Mouse (Mus musculus) intestine, embryonic 16.5 days (tissue): ENCODE results near the gene Fhit. TPM values are rescaled to one million over a fixed set of nuclear protein-coding genes. Genes with fewer than 3 reads are reported as not detected.
"Not testable (repeated sequence)": the region's sequence is repeated elsewhere in the genome, so short reads cannot be mapped to it uniquely, and the experiment has no call there.

Source experiments
- ATAC-seq: fragments of 200-750 bp; cut with Nextera tagmentation; 2 replicates; pipeline ENCODE4 v1.8.0; 2017; ENCODE audit warnings: moderate TSS enrichment, moderate library complexity
- H3K27ac ChIP-seq: fragments of 300-500 bp; sonication (generic); 2 replicates; pipeline ENCODE4 v1.5.1; 2014; ENCODE audit warnings: mild to moderate bottlenecking, low read length
- H3K27me3 ChIP-seq: fragments of 300-500 bp; sonication (generic); replicated peaks from 2 replicates; pipeline ENCODE4 v1.6.1; 2014; ENCODE audit warnings: low read length, control low read depth, mixed read lengths; ENCODE audit not compliant: control insufficient read depth, insufficient read depth
- H3K36me3 ChIP-seq: fragments of 300-500 bp; sonication (generic); 2 replicates; pipeline ENCODE4 v1.6.1; 2014; ENCODE audit warnings: low read length, control low read depth; ENCODE audit not compliant: control insufficient read depth, insufficient read depth
- H3K4me1 ChIP-seq: fragments of 300-500 bp; sonication (generic); 2 replicates; pipeline ENCODE4 v1.6.1; 2014; ENCODE audit warnings: low read length, control low read depth, mixed read lengths; ENCODE audit not compliant: control insufficient read depth, insufficient read depth
- H3K4me2 ChIP-seq: fragments of 300-500 bp; sonication (generic); 2 replicates; pipeline ENCODE4 v1.6.1; 2014; ENCODE audit warnings: low read depth, low read length, control low read depth
- H3K4me3 ChIP-seq: fragments of 300-500 bp; sonication (generic); 2 replicates; pipeline ENCODE4 v1.5.1; 2014; ENCODE audit warnings: mild to moderate bottlenecking, low read length
- H3K9ac ChIP-seq: fragments of 300-500 bp; sonication (generic); 2 replicates; pipeline ENCODE4 v1.6.1; 2014; ENCODE audit warnings: low read depth, low read length
- H3K9me3 ChIP-seq: fragments of 300-500 bp; sonication (generic); 2 replicates; pipeline ENCODE4 v1.6.1; 2016; ENCODE audit warnings: low read length, control low read depth; ENCODE audit not compliant: control insufficient read depth
- WGBS: fragments of 180-500 bp; shearing (Covaris S2); extraction: QIAGEN DNeasy Blood & Tissue Kit; methylation state at CpG from one replicate; pipeline ENCODE4 v1.1.7; 2014; 5-methylcytosine and 5-hydroxymethylcytosine counted together
- polyA plus RNA-seq: library from polyadenylated mRNA; unstranded; fragments of >200 nt; fragmentation: Nextera tagmentation; extraction: Ambion mirVana; gene quantifications from 2 replicates; pipeline ENCODE4 v1.2.1, GENCODE M21; 2015

Fhit gene
- polyA plus RNA-seq, 1 experiment from 2014 or later, result 14.7 TPM

GRCm38 (mm10) chr14:11132637-11133474, 29.0 kb downstream of the Fhit start:
- no peak for ATAC-seq
- H3K4me3 ChIP-seq, result no peak overlapping the region
- no peak overlapping the region for H3K27ac ChIP-seq
- H3K9me3 ChIP-seq, result no peaks in the 10 kb centered on the region
- H3K4me1 ChIP-seq, result no peaks in the 10 kb centered on the region
- no peak overlapping the region for H3K4me2 ChIP-seq
- H3K36me3 ChIP-seq, result no peaks in the 10 kb centered on the region
- H3K27me3 ChIP-seq, result no peaks in the 10 kb centered on the region
- 84% methylated on average over 6 of the region's 6 CpGs for WGBS
- H3K9ac ChIP-seq, result no peak overlapping the region

GRCm38 (mm10) chr14:11125096-11125495, 36.7 kb downstream of the Fhit start:
- Histone ChIP-seq H3K4me2 (no peak overlapping the region), H3K27ac (no peak overlapping the region), H3K4me1 (0 out of 2 replicates have a peak, but pooled peaks cover 2% of the 10 kb centered on the region), H3K4me3 (no peak overlapping the region), H3K9me3 (no peaks in the 10 kb centered on the region), H3K9ac (no peak overlapping the region), H3K27me3 (no peaks in the 10 kb centered on the region), H3K36me3 (no peaks in the 10 kb centered on the region)
- 43% methylated on average over 11 of the region's 11 CpGs for WGBS
- no peak for ATAC-seq

GRCm38 (mm10) chr14:11119076-11119475, 42.8 kb downstream of the Fhit start:
- Histone ChIP-seq H3K36me3 (no peaks in the 10 kb centered on the region), H3K9me3 (no peaks in the 10 kb centered on the region), H3K9ac (no peak overlapping the region), H3K27ac (no peak overlapping the region), H3K4me3 (no peak overlapping the region), H3K4me2 (no peak overlapping the region), H3K27me3 (no peaks in the 10 kb centered on the region), H3K4me1 (no peaks in the 10 kb centered on the region)
- no peak for ATAC-seq
- WGBS, result 84% methylated on average over 6 of the region's 6 CpGs

- no peak overlapping the region for H3K4me3 ChIP-seq
- no peaks in the 10 kb centered on the region for H3K4me1 ChIP-seq
- H3K36me3 ChIP-seq, result no peaks in the 10 kb centered on the region
- ATAC-seq, result no peak
- no peak overlapping the region for H3K9ac ChIP-seq
- H3K27ac ChIP-seq, result no peak overlapping the region
- 66% methylated on average over 3 of the region's 3 CpGs for WGBS
- no peaks in the 10 kb centered on the region for H3K9me3 ChIP-seq
- H3K4me2 ChIP-seq, result no peak overlapping the region
- no peaks in the 10 kb centered on the region for H3K27me3 ChIP-seq
Measured at GRCm38 (mm10) chr14:11085596-11085995, 76.2 kb downstream of the Fhit start.

- Histone ChIP-seq H3K9ac (no peak overlapping the region), H3K27ac (no peak overlapping the region), H3K4me3 (no peak overlapping the region), H3K36me3 (no peaks in the 10 kb centered on the region), H3K9me3 (no peaks in the 10 kb centered on the region), H3K27me3 (no peaks in the 10 kb centered on the region), H3K4me1 (no peaks in the 10 kb centered on the region), H3K4me2 (no peak overlapping the region)
- no peak for ATAC-seq
- WGBS, result 58% methylated on average over 3 of the region's 3 CpGs
Measured at GRCm38 (mm10) chr14:11083946-11084345, 77.9 kb downstream of the Fhit start.

GRCm38 (mm10) chr14:11083462-11083861, 78.4 kb downstream of the Fhit start:
- no peak overlapping the region for H3K27ac ChIP-seq
- no peaks in the 10 kb centered on the region for H3K27me3 ChIP-seq
- no peak overlapping the region for H3K9ac ChIP-seq
- H3K4me1 ChIP-seq, result no peaks in the 10 kb centered on the region
- no peak overlapping the region for H3K4me2 ChIP-seq
- H3K9me3 ChIP-seq, result no peaks in the 10 kb centered on the region
- no peak overlapping the region for H3K4me3 ChIP-seq
- no peak for ATAC-seq
- 64% methylated on average over 5 of the region's 5 CpGs for WGBS
- H3K36me3 ChIP-seq, result no peaks in the 10 kb centered on the region

GRCm38 (mm10) chr14:11063594-11063993, 98.2 kb downstream of the Fhit start:
- no peak for ATAC-seq
- no peaks in the 10 kb centered on the region for H3K36me3 ChIP-seq
- 70% methylated on average over 2 of the region's 2 CpGs for WGBS
- H3K4me2 ChIP-seq, result no peak overlapping the region
- H3K27ac ChIP-seq, result no peak overlapping the region
- no peaks in the 10 kb centered on the region for H3K27me3 ChIP-seq
- H3K9ac ChIP-seq, result no peak overlapping the region
- no peaks in the 10 kb centered on the region for H3K4me1 ChIP-seq
- H3K4me3 ChIP-seq, result no peak overlapping the region
- no peaks in the 10 kb centered on the region for H3K9me3 ChIP-seq

- Histone ChIP-seq H3K9ac (no peak overlapping the region), H3K27ac (no peak overlapping the region), H3K4me3 (no peak overlapping the region), H3K36me3 (no peaks in the 10 kb centered on the region), H3K27me3 (no peaks in the 10 kb centered on the region), H3K4me1 (no peaks in the 10 kb centered on the region), H3K4me2 (no peak overlapping the region), H3K9me3 (no peaks in the 10 kb centered on the region)
- no peak for ATAC-seq
Measured at GRCm38 (mm10) chr14:11060221-11060620, 101.6 kb downstream of the Fhit start.

GRCm38 (mm10) chr14:11039503-11040300, 122.1 kb downstream of the Fhit start:
- not testable (repeated sequence) for ATAC-seq, H3K27ac ChIP-seq, H3K36me3 ChIP-seq, H3K9ac ChIP-seq, H3K4me3 ChIP-seq, H3K9me3 ChIP-seq, H3K4me2 ChIP-seq, H3K27me3 ChIP-seq, H3K4me1 ChIP-seq
- 68% methylated on average over 8 of the region's 8 CpGs for WGBS
